Mouse (Mus musculus) heart, adult 2 months (tissue): ENCODE measurements around the gene Galntl6.

Source experiments
- CTCF ChIP-seq: fragments of 200-600 bp; IDR thresholded peaks from 2 replicates; pipeline ENCODE4 v1.8.1; 2022; ENCODE audit warnings: antibody characterized with exemption, mild to moderate bottlenecking, moderate library complexity
- EP300 ChIP-seq: fragments of 200-500 bp; IDR thresholded peaks from 2 replicates; pipeline ENCODE4 v1.6.1; 2011; ENCODE audit warnings: low read depth, low read length, control low read depth; ENCODE audit not compliant: insufficient read depth
- POLR2A ChIP-seq: fragments of 200-500 bp; IDR thresholded peaks from 2 replicates; pipeline ENCODE4 v1.6.1; 2011; ENCODE audit warnings: mild to moderate bottlenecking, low read depth, low read length, control low read depth; ENCODE audit not compliant: insufficient read depth

- TF ChIP-seq EP300 = no peak
- TF ChIP-seq CTCF = no peak
- no peak for TF ChIP-seq POLR2A
These were observed 935.1 kb downstream of the Galntl6 start for GRCm38 (mm10) chr8:57977372-57977771.
